Mouse (Mus musculus): ENCODE results near the gene Rbp1.
A peak's percentile ranks its signal among the peaks of the same experiment; 100 is the strongest.

Gene Rbp1

DNA sequence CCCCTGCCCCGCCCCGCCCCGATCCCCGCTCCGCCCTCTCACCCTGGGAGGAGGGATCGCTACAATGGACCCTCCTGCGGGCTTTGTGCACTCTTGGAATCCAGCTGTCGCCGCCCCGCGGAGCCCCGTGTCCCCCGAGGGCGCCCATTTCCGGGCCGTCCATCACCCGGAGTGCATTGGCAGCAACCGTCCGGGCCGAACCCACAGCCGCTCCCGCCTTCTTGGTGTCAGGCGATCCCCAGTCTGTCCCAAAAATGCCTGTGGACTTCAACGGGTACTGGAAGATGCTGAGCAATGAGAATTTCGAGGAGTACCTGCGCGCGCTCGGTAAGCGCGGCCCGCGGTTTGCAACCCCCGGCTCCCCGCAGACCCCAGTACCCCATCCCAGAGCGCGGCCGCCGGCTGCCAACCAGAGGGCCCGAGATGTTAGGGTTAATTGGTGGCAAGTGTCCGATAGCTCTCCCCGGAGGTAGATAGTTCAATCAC lies 2.0 kb downstream of the Rbp1 start:
- no peak for DNase-seq (ENCODE audit: low spot score)

DNA sequence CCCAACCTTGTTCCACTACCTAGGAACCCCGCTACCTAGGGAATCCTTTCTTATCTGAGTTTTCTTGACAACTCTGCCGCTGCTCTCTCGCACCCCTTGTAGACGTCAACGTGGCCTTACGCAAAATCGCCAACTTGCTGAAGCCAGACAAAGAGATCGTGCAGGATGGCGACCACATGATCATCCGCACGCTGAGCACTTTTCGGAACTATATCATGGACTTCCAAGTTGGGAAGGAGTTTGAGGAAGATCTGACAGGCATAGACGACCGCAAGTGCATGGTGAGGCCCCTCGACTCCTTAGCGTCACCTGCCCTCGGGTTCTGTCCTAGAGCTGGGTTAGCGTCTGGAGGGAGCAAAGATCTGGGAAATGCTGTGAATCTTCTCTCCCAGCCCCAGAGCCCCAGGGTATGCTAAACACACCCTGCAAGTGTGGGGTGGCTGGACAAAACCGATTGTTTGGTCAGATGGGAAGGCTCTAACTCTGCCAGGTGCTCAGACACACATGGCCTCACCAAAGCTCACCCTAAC lies 2.7 kb downstream of the Rbp1 start:
- no peak for DNase-seq (ENCODE audit: low spot score)

- no peak for DNase-seq (ENCODE audit: low spot score)
Observed at GRCm38 (mm10) chr9:98427906-98428517, 5.3 kb downstream of the Rbp1 start.

DNA sequence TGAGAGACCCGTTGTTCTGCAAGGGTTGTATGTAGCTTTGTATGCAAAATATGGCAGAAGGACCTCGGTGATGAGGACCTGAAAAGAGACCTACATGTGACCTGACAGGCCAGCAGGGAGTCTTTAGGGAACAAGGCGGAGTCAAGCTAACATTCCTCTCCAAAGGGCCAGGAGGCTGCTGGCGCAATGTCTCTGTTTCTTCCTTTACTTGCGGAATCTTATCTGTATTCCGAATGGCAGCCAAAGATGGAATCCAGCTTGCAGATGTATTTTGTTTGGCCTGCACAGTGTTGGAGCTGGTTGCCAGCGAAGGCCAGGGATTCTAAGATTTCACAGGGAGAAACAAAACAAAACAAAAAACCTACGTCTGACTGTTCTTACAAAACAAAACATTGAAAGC lies 6.0 kb downstream of the Rbp1 start:
- peak; percentile 67 for DNase-seq (ENCODE audit: low spot score)

- DNase-seq (ENCODE audit: low spot score): peak; percentile 35
Observed at GRCm38 (mm10) chr9:98429806-98430205, 7.0 kb downstream of the Rbp1 start.

DNA sequence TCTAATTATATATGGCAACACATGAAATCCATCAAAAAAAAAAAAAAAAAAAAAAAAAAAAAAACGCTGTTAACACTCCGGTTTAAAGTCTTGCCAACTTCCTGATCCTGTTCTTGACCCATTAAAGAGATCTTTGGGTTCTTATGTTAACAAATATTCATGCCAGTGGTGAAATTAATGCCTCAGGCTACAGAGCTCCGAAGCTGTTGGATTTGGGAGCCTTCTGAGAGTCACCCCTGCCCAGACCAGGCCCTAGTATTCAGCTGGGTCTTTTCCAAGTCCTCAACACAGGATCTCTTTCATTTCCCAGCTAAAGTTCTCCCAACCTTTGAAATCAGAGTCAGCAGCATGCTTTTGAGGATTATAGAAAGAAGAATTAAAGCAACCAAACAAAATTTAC lies 7.8 kb downstream of the Rbp1 start:
- no peak for DNase-seq (ENCODE audit: low spot score)

GRCm38 (mm10) chr9:98433021-98433420 lies 10.3 kb downstream of the Rbp1 start:
- DNase-seq (ENCODE audit: low spot score): no peak

- no peak for DNase-seq (ENCODE audit: low spot score)
Observed at GRCm38 (mm10) chr9:98433956-98434588, 11.3 kb downstream of the Rbp1 start.

- no peak for DNase-seq (ENCODE audit: low spot score)
Observed at GRCm38 (mm10) chr9:98437819-98438218, 15.1 kb downstream of the Rbp1 start.

- DNase-seq (ENCODE audit: low spot score): no peak
Observed at GRCm38 (mm10) chr9:98439091-98439490, 16.3 kb downstream of the Rbp1 start.

DNA sequence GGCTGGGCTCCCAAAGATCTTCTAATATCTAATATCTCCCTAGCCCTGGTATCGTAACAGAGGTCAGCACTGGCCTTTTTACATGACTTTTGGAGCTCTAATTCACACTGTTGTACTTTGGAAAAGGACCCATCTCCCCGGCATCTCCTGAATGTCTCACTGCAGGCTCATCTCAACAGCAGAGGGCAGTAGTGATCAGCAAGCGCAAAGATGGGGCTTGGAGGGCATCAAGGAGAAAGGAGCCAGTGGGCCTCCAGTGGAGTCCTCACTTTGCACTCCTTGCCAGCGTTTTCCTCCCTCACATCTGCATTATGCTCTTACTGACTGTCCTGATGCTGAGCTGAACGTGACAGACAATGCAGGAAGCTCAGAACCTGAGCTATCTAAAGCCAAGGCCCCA lies 19.9 kb downstream of the Rbp1 start:
- no peak for DNase-seq (ENCODE audit: low spot score)

DNA sequence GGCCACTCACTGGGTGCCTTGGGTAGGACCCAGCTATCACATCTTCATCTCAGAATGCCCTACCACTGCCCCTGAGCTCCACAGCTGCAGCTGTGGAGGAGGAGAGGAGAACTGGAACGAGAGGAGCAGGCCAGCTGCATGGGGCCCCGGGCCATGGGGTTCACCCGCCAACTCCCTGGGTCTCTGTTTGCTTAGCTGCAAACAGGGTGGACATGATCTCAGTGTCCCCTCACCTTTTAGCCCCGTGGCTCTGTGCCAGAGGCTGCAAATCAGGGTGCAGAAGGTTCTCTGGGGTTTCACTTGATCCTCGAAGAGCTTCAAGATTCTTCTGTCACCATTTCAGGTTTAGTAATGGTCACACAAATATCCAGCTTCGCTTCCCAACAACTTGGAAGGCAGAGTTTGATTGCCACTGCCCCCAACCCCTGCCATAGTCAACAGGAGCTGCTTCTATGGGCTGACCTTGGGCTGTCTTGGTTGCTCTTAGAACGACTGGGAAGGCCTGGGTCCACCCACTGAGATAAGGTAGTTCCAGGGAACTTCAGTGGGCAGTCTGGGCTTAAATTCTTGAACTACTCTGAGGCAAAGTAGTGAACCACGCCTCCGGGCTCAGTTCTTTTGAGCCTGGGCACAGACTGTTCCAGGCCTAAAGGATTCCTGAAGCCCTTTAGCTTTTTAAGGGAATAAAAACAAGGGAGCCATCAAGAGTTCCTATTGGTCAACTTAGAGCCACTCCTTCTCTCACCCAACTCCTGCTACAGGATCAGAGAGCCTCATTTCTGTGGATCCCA lies 22.8 kb downstream of the Rbp1 start:
- DNase-seq (ENCODE audit: low spot score): no peak

DNA sequence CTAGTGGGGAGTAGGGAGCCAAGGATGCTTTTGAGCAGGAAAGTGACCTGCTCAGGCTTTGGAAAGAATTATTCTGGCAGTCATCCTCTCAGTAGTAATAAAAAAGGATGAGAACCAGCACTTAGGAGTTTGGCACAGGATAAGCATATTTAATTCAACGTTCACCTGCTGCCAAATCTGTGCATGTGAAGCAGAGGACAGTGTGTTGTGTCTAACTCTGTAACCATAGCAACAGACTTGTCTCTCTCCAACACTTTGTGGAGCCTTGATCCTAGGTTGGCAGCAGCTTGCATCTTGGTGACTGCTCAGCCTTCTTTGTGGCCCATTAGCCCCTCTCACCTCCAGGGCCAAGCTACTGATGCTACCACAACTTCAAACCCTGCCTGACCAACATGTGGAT lies 28.2 kb downstream of the Rbp1 start:
- DNase-seq (ENCODE audit: low spot score): no peak

- DNase-seq (ENCODE audit: low spot score): no peak
Observed at GRCm38 (mm10) chr9:98466709-98467108, 43.9 kb downstream of the Rbp1 start.

DNA sequence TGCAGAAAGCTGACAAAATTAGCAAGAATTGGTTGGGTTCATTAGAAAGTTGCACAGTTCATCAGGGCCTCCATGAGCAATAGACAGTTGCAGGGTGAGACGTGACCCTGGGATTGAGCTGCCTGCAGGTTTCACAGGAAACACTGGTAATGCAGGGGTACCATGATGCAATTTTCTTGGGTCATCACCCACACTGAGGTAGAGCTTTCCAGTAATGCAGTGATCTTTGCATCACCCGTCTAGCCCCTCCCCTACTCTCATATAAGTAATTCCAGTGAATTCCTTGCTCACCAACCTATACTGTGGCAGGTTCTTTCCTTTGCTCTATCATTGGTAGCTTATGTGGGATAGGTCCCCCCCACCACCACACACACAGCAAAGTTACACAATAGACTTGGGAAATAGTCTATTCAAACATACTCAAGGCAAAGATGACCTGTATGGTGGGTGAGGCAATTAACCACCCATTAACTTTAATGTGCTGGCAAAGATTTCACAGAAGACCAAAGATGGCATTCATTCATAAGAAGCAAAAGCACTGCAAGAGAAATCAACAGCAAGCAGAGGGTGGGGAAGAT lies 57.5 kb downstream of the Rbp1 start:
- DNase-seq (ENCODE audit: low spot score): no peak

DNA sequence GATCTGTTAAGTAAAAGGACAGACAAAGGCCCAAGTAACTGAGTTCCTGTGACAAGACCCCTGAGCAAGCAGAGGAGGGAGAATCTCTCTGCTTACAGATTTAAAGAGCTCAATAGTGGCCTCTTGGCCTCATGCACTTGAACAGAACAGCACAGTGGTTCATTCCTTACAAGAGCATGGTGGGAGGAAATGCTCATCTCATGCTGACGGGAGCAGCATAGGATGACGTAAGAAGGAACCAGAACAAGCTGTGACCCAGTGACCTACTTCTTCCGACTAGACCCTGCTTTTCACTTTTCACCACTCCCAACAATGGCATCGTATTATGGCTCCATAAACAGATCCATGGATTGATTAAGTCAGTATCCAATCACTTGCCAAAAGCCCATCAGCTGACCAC lies 59.5 kb downstream of the Rbp1 start:
- DNase-seq (ENCODE audit: low spot score): no peak

- DNase-seq (ENCODE audit: low spot score): no peak
Observed at GRCm38 (mm10) chr9:98485020-98485419, 62.3 kb downstream of the Rbp1 start.

- no peak for DNase-seq (ENCODE audit: low spot score)
Observed at GRCm38 (mm10) chr9:98485815-98486214, 63.1 kb downstream of the Rbp1 start, which contains the start of gene Rbp2. Gene Rbp2 (plus strand): TSS chr9:98486115.

DNA sequence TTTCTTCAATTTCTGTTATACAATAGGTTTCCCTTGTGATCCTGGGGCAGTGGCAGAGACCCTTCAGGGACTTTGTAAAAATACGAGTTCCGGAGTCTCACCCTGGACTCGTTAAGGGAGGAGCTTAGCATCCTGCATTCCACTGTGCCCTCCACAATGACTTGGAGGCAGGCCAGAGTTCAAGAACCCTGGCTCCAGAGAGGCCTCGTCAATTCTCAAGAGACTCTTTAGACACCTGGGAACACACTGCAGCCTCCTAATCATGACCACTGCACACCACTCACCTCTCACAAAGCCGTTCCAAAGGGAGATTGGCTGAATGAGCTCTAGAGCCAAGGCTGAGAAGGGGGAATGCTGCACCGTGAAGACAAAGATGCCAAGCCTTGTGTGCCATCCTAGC lies 64.5 kb downstream of the Rbp1 start:
- DNase-seq (ENCODE audit: low spot score): peak; percentile 64

DNA sequence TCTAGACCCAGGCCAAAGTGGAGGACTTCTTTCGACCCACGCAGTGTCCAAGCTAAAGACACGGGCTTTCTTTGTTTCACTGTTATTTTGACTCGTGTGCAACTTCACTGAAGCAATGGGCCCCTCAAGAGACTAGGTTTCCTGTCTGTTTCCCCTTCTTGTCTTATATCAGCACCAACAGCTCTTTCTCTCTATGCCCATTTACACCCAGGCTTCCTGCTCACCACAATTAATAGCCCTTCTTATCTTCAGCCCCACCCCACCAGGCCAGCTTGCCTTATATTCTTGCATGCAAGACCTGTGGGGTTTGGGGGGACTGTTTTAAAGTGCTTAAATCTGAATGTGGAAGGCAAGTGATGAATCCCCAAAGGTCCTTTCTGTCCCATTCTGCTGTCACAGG lies 66.8 kb downstream of the Rbp1 start:
- DNase-seq (ENCODE audit: low spot score): no peak

DNA sequence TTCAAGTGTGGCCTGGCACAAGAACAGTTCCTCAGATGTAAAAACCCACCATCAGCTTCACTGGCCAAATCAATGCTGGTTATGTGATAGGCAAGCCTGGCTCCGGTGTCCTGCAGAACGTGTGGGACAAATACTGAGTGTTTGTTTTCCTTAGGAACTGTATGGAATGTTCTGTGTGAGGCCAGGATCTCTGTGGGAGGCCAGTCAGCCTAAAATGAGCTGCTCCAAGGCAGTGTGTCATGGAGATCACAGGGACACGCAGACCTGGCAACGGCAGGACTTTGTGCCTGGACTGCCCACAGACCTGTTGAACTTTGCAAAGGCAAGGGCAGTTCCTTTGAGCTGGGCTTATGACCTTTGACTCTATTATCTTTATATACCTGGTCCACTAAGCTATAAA lies 67.4 kb downstream of the Rbp1 start:
- DNase-seq (ENCODE audit: low spot score): no peak

DNA sequence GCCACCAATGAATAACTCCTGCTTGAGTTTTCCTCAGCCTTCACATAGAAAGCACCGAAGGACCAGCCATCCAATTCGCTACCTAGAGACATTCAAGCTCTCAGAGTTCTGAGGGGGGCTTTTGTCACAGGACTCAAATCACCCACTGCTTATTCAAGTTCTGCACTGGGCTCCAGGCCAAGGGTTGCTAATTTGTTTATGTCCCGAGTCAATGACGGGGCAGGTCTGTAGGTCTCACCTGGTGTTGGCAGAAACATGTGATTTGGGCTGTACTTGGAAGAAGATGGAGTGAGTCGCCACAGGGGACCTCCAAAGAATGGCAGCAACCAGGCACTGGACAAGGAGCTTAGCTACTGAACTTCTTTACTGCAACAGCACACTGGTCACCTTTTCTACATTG lies 68.3 kb downstream of the Rbp1 start:
- no peak for DNase-seq (ENCODE audit: low spot score)

- DNase-seq (ENCODE audit: low spot score): no peak
Observed at GRCm38 (mm10) chr9:98492212-98492611, 69.5 kb downstream of the Rbp1 start.

Data from lung, postnatal 25 days (tissue).